Mouse (Mus musculus): ENCODE measurements around the gene Elovl2.

Elovl2 gene

DNA sequence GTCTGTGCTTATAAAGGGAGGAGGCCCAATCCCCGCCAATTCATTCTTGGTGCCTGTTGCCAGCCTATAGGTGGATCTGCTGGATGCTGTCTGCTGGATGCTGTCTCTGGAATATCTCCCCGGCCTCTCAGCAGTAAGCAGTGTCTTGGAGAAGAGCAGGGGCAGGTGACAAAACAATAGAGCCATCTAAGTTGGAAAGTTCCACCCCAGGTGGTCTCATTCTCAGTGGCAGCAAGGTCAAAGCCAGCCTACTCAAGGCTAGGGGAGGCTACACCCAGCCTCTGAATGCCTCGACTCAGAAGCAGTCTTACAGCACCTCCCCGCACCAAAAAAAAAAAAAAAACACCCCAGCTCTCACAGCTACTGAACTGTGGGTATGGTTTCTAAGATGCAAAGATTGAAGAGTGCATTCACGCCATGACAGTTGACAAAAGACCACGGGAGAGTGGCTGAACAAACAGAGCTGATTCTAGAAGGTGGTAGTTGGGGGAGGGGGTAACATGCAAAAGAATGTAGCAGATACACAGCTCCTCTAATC, 74.7 kb downstream of the Elovl2 start:
- DNase-seq (ENCODE audit: low read depth, low spot score), result no peak

GRCm38 (mm10) chr13:41134901-41135300, 85.3 kb downstream of the Elovl2 start:
- DNase-seq (ENCODE audit: low read depth, low spot score), result peak; percentile 73
